Mouse (Mus musculus) gastrocnemius, adult 2 months (tissue): ENCODE data around the gene Il1rn. TPM values are rescaled to one million over a fixed set of nuclear protein-coding genes. Genes with fewer than 3 reads are reported as not detected.

Experiments
- DNase-seq: peaks from one replicate; pipeline ENCODE4 v3.0.0; 2022
- H3K27ac ChIP-seq: fragments of 200-600 bp; 2 replicates; pipeline ENCODE4 v1.8.1; 2022; ENCODE audit warnings: mild to moderate bottlenecking
- H3K4me3 ChIP-seq: fragments of 200-600 bp; 2 replicates; pipeline ENCODE4 v1.8.1; 2022; ENCODE audit warnings: mild to moderate bottlenecking, moderate library complexity
- CTCF ChIP-seq: fragments of 200-600 bp; IDR thresholded peaks from 2 replicates; pipeline ENCODE4 v1.8.1; 2022; ENCODE audit warnings: antibody characterized with exemption, mild to moderate bottlenecking, moderate library complexity
- intact Hi-C: fragments of 180-260 bp; cut with DNase I; formaldehyde crosslinking; loops from one replicate; pipeline ENCODE4 v1.15.1; 2025
- long read RNA-seq, 2 experiments: library from polyadenylated mRNA; stranded (forward); transcript quantifications; one replicate each; pipeline ENCODE4 v2.0.0; 2021
- total RNA-seq, 2 experiments: library from RNA; stranded (reverse); gene quantifications; 2 replicates each; pipeline ENCODE4 v1.2.3; 2021

Gene Il1rn
- total RNA-seq: not detected
- long read RNA-seq, experiment 1: 0 reads
- long read RNA-seq, experiment 2: 0 reads

- intact Hi-C loops: no loop called here
- H3K4me3 ChIP-seq: no peak within 1 kb of the TSS
- H3K27ac ChIP-seq: no peak within 1 kb of the TSS
- no peak for TF ChIP-seq CTCF
- DNase-seq: no peak
These were observed at the start of gene Il1rn for GRCm38 (mm10) chr2:24336545-24336944. Gene Il1rn (plus strand): TSS chr2:24336853.

GRCm38 (mm10) chr2:24290896-24291295, 45.8 kb upstream of the Il1rn start, which contains the start of gene Il1f10:
Gene Il1f10 (plus strand): TSS chr2:24291196.
- no peak within 1 kb of the TSS for H3K27ac ChIP-seq
- intact Hi-C loops: no loop called here
- no peak for TF ChIP-seq CTCF
- no peak for DNase-seq
- no peak within 1 kb of the TSS for H3K4me3 ChIP-seq

GRCm38 (mm10) chr2:24294616-24295015, 42.0 kb upstream of the Il1rn start:
- intact Hi-C loops: no loop called here
- H3K4me3 ChIP-seq: no peak overlapping the region
- TF ChIP-seq CTCF: no peak
- no peak for DNase-seq
- H3K27ac ChIP-seq: no peak overlapping the region

DNA sequence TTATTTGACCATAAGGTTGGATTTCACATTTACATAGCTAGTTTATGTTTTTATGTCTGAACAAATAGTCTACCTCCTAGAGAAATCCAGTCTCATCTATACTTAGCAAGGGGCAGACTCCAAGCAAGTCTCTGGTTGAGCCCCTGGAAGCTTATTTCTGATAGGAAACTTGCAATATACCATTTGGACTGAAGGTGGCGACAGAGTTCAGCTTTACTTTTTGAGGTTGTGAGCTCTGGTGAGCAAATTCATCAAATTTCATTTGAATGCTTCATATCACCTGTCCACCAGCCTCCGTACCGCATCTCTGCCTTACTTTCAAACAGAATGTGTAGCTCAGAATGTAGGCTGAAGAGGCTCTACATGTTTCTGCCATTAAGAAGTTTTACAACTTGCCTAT, 39.8 kb upstream of the Il1rn start:
- Histone ChIP-seq H3K4me3 (no peak overlapping the region), H3K27ac (no peak overlapping the region)
- peak; percentile 71 for TF ChIP-seq CTCF
- DNase-seq: no peak
- intact Hi-C loops: loop anchor here (2.0 kb wide), 1 partner anchor 108 kb away; no protein-coding TSS in a partner anchor

DNA sequence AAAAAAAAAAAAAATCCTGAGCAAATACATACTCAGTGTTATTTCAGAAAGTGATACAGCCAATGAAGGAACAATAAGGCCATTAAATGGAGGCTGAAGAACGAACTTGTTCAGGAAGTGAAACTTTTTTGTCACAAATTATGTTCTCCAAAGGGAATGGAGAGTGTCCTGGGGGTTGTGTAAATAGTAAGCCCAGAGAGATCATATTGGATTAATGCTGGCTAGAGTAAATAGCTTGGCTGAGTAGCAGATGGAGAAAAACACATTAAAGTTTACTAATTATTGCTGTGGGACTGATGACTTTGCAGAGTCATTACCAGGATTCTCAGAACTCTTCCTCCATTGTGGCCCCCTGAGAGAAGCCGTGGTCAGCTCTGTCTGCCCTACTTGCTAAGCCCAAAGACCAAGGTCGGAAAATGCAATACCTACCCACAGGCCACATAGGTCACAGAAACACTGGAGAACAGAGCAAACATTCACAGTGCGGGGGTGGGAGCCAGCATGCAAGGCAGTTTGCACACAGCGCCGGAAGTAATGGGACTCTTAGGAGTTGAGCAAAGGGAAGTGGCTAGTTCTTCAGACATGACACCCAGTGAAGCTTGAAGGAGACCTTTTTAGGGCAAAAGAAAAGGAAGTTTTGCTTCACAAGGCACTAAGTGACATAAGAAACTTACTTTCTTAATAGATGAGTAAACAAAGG, 25.2 kb upstream of the Il1rn start:
- Histone ChIP-seq H3K4me3 (no peak overlapping the region), H3K27ac (no peak overlapping the region)
- no peak for TF ChIP-seq CTCF
- DNase-seq: no peak
- intact Hi-C loops: no loop called here

DNA sequence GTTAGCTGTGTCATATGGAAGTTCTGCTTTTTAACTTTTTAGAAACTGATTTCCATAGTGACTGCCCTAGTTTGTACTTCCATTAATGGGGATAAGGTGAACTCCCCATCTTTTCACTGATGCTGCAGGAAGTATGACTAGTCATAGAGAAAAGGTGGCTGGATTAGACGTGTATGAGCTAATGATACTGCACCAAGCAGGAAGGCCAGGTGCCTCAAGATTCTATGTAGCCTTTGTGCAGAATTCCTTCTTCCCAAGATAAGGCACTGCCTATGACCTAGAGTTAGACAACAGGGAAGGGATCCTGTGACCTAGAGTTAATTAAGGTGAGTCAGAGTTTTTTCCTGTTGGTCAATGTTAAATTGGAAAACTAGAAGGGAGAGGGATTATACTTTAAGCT, 19.7 kb upstream of the Il1rn start:
- intact Hi-C loops: no loop called here
- Histone ChIP-seq H3K4me3 (no peak overlapping the region), H3K27ac (no peak overlapping the region)
- DNase-seq: no peak
- TF ChIP-seq CTCF: no peak

GRCm38 (mm10) chr2:24317919-24318598, 18.6 kb upstream of the Il1rn start:
- Histone ChIP-seq H3K4me3 (no peak overlapping the region), H3K27ac (no peak overlapping the region)
- intact Hi-C loops: no loop called here
- DNase-seq: no peak
- TF ChIP-seq CTCF: no peak

DNA sequence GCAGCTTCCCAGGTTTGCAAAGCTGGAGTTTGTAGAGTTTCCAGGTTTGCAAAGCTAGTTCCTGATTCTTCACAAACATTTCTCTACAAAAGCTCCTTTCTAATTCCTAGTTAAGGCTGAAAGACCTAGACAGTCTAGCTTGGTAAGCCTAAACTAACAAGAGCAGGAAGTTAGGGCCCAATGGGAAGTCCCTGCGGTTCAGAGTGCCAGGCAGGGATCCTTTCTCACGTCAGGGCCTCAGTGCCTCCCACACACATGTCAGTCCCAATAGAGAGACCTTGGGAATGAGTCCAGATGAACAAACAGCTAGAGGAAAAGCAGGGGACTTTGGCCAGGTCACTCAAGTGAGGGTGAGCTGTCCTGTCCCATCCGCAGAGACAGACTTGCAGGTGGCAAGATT, 1.3 kb upstream of the Il1rn start:
- intact Hi-C loops: no loop called here

DNA sequence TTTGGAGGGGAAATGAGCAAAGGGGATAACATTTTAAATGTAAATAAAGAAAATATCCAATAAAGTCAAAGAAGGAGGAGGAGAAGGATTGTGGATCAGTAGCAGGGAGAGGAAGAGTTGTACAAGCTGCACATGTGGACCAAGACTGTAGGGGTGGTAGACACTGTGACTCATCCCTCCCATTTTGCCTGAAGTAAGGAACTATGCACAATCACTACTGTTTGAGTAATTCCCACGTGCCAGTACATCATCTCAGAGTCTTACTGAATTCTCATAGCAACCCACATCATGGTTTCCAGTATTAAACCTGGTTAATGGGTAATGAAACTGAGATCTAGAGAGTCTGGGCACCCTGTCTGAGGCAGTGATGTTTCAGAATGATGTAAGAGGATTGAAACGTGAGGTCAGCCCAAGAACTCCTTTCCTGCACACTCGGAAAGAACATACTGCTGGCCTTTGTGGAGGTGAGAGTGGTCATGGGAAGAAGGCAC, 4.8 kb downstream of the Il1rn start:
- intact Hi-C loops: no loop called here
- Histone ChIP-seq H3K27ac (no peak overlapping the region), H3K4me3 (no peak overlapping the region)
- TF ChIP-seq CTCF: no peak
- no peak for DNase-seq

More for the DNA sequence above, 1.3 kb upstream of the Il1rn start:
- Histone ChIP-seq H3K4me3 (no peak overlapping the region), H3K27ac (no peak overlapping the region)
- DNase-seq: no peak
- no peak for TF ChIP-seq CTCF

- Histone ChIP-seq H3K27ac (no peak overlapping the region), H3K4me3 (no peak overlapping the region)
- DNase-seq: no peak
- intact Hi-C loops: no loop called here
- TF ChIP-seq CTCF: no peak
These were observed 8.0 kb downstream of the Il1rn start for GRCm38 (mm10) chr2:24344619-24345018.

DNA sequence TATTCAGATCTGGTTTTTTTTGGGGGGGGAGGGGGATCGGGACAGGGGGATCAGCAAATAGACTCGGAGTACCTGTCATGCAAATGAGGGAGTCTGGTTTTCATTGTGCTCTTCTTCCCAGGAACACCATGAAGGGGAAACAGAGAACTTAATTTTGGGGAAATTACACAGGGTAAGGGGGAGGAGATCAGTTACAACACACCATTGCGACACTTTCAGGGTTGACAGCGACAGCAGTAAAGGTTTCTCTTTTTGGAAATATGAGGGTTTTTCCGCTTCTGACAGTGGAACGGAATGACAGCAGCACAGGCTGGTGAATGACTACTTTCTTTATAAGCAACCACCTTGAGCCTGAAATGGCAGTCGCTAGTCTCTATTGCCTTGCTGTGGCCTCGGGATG, 8.4 kb downstream of the Il1rn start:
- no peak for DNase-seq
- Histone ChIP-seq H3K4me3 (no peak overlapping the region), H3K27ac (no peak overlapping the region)
- intact Hi-C loops: no loop called here
- no peak for TF ChIP-seq CTCF

DNA sequence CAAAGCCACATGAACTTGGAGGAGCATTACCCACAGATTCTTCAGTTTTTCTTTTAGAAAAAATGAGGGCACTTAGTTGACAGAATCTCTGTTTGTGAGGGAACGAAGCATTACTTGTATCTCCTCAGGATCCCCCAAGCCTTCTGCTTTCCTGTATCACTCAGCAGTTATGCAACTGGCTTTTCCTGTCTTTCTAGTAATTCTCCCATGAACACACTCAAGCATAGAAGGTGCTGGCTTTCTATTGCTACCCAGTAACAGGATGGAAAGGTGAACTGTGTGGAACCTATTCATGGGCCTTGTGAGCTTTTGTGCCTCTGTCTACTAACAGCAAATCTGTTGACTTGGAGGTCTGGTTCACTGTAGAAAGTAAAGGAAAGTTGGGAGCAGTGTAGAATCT, 11.3 kb downstream of the Il1rn start:
- DNase-seq: no peak
- Histone ChIP-seq H3K27ac (no peak overlapping the region), H3K4me3 (no peak overlapping the region)
- intact Hi-C loops: no loop called here
- no peak for TF ChIP-seq CTCF

DNA sequence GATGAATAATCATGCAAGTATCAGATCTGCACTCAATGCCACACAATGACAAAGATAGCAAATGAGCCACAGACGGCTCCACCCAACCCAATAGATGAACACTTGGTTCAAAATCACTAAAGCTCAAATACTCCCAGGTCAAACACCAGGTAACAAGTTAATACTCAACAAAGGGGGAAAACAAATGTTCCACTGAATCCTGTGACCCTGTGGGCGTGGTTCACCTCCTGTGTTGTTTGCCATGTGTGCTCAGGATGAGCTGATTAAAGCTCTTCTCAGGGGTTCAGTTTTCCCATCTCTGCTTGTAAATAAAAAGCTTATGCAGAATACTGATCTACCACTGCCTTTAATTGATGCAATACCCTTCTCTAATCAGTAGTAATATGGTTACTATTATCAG, 14.5 kb downstream of the Il1rn start:
- intact Hi-C loops: no loop called here
- H3K27ac ChIP-seq: no peak overlapping the region
- H3K4me3 ChIP-seq: no peak overlapping the region
- TF ChIP-seq CTCF: no peak
- DNase-seq: no peak
